Mouse (Mus musculus) fibroblast of lung, adult 2 months (primary cell): Measurements from ENCODE around the gene Ak9.

Experiments used
- DNase-seq: peaks from one replicate; pipeline ENCODE4 v3.0.0-alpha.2; 2011; ENCODE audit warnings: low read depth

Ak9 gene

GRCm38 (mm10) chr10:41451656-41452055 lies 147.9 kb downstream of the Ak9 start:
- DNase-seq, result no peak

- no peak for DNase-seq
These were observed 149.0 kb downstream of the Ak9 start for GRCm38 (mm10) chr10:41452791-41453190.

- no peak for DNase-seq
These were observed 156.2 kb downstream of the Ak9 start for GRCm38 (mm10) chr10:41459990-41460389.

GRCm38 (mm10) chr10:41460501-41460900 lies 156.7 kb downstream of the Ak9 start:
- no peak for DNase-seq

- DNase-seq, result no peak
These were observed 157.4 kb downstream of the Ak9 start for GRCm38 (mm10) chr10:41461057-41461722.

- DNase-seq, result no peak
These were observed 160.7 kb downstream of the Ak9 start for GRCm38 (mm10) chr10:41464401-41464955.

GRCm38 (mm10) chr10:41467325-41467724 lies 163.5 kb downstream of the Ak9 start:
- DNase-seq, result no peak

- DNase-seq, result no peak
These were observed 166.9 kb downstream of the Ak9 start for GRCm38 (mm10) chr10:41470693-41471092.

GRCm38 (mm10) chr10:41472534-41472933 lies 168.8 kb downstream of the Ak9 start:
- DNase-seq, result no peak

- DNase-seq, result no peak
These were observed 169.2 kb downstream of the Ak9 start for GRCm38 (mm10) chr10:41472962-41473481.

- DNase-seq, result no peak
These were observed 170.1 kb downstream of the Ak9 start for GRCm38 (mm10) chr10:41473782-41474468.

GRCm38 (mm10) chr10:41474981-41475391 lies 171.2 kb downstream of the Ak9 start:
- no peak for DNase-seq

- no peak for DNase-seq
These were observed 172.6 kb downstream of the Ak9 start, which contains the start of gene Mical1 for GRCm38 (mm10) chr10:41476171-41477017. Mical1 (plus strand) TSS chr10:41476314.

GRCm38 (mm10) chr10:41477018-41477277 lies 173.2 kb downstream of the Ak9 start:
- no peak for DNase-seq

GRCm38 (mm10) chr10:41477278-41478181 lies 173.8 kb downstream of the Ak9 start:
- peak; percentile 94 for DNase-seq

GRCm38 (mm10) chr10:41479961-41480360 lies 176.2 kb downstream of the Ak9 start:
- DNase-seq, result no peak

- no peak for DNase-seq
These were observed 177.4 kb downstream of the Ak9 start for GRCm38 (mm10) chr10:41480938-41481880.

- DNase-seq, result no peak
These were observed 178.7 kb downstream of the Ak9 start for GRCm38 (mm10) chr10:41482446-41482845.
